Mouse (Mus musculus) kidney, postnatal 36 days (tissue): Measurements from ENCODE around the gene Mrtfb.
"Not testable (repeated sequence)": the region's sequence is repeated elsewhere in the genome, so short reads cannot be mapped to it uniquely, and the experiment has no call there.

Experiments
- DNase-seq, 2 experiments: peaks; one replicate each; pipeline ENCODE4 v3.0.0; 2021 to 2022; ENCODE audit warnings: mixed read lengths in 2 of 2

Mrtfb gene

GRCm38 (mm10) chr16:13276709-13277399 is 20.6 kb downstream of the Mrtfb start:
- DNase-seq, result no peak

- not testable (repeated sequence) for DNase-seq
Observed at GRCm38 (mm10) chr16:13286425-13286824, 30.1 kb downstream of the Mrtfb start.

- no peak for DNase-seq
Observed at GRCm38 (mm10) chr16:13297860-13298259, 41.6 kb downstream of the Mrtfb start.

DNA sequence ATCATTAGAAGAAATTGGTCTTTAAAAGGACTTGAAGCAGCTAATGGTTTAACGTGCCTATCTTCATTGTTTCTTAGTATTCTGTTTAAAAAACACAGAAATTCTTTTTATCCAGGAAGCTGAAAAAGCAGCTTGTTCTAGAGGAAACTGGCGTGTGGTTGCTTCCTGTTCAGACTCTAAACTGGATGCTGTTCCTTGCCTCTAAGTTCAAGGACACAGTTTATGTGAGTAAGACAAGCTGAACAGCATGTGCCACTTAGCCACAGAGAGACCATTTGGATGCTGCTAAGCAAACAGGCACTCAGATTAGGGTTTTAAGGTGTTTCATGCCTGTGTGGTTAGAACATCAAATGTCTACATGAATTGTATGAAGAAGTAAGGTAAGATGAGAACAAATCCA is 42.7 kb downstream of the Mrtfb start:
- peak in 1 of 2 experiments; percentile 23 for DNase-seq

DNA sequence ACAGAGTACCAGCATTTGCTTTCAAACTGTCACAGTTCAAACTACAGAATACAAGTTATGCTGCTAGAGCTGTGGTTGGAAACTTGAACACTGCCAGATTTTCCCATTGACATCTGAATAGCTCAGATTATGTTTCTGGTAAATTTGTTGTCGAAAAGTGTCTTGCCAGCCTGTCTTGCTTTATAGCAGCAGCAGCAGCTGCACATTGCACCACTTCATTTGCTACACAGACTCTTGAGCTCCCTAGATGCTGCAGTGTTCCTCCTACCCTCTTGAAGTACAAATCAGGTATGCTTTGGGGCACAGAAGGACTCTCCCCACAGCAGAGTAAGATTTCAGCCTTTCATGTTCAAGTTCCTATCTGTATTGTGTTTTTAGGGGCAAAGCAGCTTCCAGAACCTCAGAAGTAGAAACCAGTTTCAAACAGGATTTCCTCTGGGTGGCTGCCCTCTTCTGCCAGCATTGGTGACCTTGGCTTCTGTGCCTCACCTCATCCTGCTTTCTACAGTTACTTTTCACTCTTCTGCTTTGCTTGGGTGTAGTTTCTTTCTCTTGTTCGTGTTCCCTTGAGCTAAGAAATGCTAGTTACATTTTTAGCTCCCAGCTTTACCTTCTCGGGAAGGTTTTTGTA is 49.9 kb downstream of the Mrtfb start:
- peak in 1 of 2 experiments; percentile 19 for DNase-seq

- no peak for DNase-seq
Observed at GRCm38 (mm10) chr16:13310096-13310683, 53.9 kb downstream of the Mrtfb start.

DNA sequence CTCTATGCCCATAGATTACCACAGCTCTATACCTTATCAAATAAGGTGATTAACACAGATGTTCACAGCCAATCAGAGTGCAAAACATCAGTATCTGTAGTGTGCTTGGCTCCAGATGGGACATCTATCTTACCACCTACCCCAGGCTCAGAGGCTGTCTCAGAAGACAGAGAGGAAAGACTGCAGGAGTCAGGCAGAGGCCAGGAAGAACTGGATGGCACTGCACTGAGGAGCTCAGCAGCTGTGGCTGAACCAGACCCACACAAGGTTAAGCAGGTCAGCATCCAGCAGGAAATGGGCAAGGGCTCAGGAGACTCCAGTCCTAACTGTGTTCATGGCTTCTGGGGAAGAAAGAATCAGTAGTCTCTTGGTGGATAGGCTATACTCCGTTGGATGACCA is 55.1 kb downstream of the Mrtfb start:
- peak in 1 of 2 experiments; percentile 10 for DNase-seq

DNA sequence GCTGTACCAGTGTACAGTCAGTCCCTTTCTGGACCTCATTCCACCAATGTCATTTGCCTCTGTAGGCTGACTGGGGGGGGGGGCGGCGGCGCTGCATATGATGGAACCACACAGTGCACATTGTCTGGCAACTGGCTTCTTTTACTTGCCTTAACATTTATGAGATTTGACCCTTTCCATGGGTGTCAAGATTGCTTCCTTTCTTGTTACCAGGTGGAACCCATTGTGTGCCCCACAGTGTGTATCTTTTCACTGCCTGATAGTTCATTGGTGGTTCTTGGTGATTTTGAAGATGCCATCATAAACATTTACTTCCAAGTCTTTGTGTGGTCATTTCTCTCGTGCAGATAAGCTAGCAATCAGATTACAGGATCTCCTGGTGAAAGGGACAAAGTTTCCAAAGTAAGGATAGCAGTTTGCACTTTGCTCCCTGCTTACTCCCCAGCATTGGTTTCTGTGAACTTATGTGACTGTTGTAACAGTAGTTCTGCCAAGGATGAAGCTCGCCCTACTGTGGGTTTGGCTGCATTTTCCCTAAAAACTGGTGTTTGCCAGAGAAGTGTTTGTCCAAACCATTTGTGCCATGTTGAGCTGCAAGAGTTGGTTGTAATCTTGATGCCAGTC is 56.9 kb downstream of the Mrtfb start:
- peak in 1 of 2 experiments; percentile 10 for DNase-seq

DNA sequence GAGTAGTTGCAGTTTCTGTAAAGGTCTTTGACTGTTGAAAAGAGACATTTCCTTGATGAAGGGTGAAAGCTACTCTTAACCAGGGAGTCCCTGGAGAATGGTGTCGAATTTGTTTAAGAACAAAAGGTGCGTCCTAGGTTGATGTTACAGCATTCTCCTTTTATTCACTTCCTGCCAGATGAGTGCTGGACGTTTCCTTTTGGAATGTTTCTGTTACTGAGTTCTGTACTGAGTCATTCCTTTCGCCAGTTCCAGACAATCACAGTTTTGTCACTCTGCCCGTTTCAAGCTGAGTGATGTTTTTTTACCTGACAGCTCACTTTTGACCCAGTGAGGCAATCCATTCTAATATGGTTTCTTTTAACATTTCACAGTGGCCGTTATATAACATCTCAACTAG is 67.5 kb downstream of the Mrtfb start:
- DNase-seq, result peak in 1 of 2 experiments; percentile 35

DNA sequence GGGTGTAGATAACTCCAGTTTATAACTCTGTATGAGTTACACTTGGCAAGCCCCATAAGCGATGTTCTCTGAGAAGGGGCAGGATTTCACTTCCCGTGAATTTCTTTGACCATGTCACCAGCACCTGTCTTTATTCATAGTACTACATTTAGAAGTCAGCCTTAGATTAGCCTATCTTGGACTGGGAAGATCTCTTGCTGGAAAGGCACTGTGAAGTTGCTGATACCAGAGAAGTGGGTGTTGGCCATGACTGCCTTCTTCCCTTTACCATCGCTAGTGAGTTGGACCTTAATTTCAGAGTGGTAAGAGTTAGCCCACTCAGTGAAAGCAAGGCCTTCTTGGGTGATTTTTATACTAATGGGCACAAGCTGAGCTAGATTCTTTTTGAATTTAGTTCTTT is 70.3 kb downstream of the Mrtfb start:
- DNase-seq, result no peak

DNA sequence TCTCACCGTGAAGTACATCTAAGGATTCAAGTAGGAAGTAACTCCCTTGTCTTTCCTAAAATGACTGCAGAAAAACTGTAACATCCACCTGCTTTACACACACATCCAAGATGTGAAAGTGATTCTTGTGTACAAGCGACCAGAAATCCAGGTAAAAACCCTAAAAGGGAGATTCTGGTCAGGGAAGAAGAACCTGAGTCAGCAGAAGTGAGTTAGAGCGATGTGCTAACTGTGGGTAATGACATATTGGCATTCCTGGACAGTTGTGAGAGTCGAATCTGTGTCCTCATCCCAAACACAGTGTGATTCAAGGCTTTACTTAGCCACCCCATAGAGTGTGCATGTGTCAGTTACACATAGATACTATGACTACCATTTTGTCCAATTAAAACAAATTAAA is 72.4 kb downstream of the Mrtfb start:
- no peak for DNase-seq

DNA sequence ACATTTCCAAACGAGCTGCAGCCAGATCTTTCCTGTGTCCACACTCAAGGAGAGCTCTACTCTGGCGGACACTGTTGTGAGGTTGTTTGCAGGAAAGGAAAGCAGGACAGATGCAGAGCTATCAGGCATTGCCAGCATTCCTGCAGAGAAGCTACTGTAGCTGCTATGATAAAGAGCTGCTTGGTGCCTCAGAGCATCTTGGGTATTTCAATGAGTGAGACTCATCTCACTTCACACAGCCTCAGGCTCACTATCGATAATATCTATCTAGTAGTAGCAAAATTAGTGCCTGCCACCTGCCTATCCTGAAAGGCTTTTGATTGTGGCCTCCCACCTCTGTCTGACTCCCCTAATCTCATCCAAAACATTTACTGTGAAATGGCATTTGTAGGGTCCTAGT is 73.4 kb downstream of the Mrtfb start:
- no peak for DNase-seq

DNA sequence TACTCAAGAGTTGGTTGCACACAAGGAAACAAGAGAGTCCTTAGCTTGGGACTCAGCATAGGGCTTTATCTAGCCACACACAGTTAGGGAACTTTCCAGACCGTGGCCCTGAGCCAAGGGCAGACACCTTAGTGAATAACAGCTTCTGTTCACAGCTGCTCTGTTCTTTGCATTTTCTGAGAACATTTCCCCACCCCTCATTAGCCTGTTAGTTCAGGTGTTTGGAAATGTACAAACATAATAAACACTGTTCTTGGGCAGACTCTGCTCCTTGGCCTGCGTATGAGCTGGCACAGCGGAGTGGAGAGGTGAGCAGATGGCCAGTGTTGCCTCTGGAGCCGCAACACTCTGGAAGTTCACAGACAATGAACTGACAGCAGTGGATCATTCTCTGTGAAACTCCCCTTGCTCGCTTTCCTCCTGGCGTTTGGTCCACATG is 74.0 kb downstream of the Mrtfb start:
- peak in 1 of 2 experiments; percentile 39 for DNase-seq

- no peak for DNase-seq
Observed at GRCm38 (mm10) chr16:13331898-13332297, 75.6 kb downstream of the Mrtfb start.

- no peak for DNase-seq
Observed at GRCm38 (mm10) chr16:13332536-13332935, 76.3 kb downstream of the Mrtfb start.

GRCm38 (mm10) chr16:13333781-13334341 is 77.6 kb downstream of the Mrtfb start:
- DNase-seq, result no peak

DNA sequence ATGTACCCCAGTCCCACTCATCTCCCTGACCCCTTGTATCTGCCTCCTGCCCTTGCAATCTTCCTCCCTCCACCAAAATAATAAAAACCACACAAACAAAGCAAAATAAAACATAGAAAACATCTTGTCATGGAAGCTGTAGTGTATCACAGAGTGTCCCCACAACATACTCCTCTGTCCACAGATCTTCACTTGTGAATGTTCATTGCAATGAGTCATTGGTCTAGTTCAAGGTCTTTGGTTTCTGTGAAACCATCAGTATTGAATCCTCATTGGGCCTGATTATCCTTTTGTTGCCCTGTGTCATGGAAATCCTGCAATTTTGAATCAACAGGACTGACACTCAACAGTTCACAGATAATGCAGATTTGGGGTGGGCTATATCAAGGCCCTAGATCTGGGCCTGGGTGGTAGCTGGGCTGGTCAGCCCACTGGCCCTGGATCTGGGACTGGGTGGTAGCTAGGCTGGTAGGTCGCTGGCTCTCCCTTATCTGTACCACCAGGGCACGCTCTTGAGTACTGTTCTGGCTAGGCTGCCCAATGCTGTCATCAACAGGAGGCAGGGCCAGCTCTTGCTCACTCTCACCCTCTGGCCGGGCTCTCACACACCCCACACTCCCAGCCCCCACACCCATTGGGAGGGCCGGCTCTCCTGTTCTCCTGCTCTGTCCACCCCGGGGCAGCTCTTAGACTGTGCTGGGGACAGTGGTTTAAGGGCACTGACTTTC is 80.4 kb downstream of the Mrtfb start:
- no peak for DNase-seq

DNA sequence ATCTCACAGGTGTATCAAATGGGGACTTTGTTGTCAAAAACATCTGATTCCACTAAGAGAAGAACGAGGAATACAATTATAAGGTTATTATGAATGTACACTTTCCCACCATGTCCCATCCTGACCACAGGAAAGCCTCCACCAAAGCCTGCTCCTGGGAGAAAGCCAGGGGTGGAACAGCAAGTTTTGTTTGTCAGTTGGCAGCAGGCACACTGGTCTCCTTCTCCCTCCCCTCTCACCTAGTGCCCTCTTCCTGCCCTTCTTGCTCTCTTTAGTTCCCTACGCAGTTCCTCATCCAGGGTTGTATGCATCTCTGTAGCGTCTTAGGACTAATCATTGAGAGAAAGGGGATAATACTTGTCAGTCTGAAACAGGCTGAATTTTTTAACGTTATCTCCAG is 81.8 kb downstream of the Mrtfb start:
- DNase-seq, result peak; percentile 20 to 33

- DNase-seq, result no peak
Observed at GRCm38 (mm10) chr16:13339433-13339832, 83.2 kb downstream of the Mrtfb start.

DNA sequence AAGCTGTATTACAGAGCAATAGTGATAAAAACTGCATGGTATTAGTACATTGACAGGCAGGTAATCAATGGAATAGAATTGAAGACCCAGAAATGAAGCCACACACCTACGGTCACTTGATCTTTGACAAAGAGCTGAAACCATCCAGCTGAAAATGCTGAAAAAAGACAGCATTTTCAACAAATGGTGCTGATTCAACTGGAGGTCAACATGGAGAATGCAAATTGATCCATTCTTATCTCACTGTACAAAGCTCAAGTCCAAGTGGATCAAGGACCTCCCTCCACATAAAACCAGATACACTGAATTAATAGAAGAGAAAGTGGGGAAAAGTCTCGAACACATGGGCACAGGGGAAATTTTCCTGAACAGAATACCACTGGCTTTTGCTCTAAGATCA is 89.5 kb downstream of the Mrtfb start:
- DNase-seq, result not testable (repeated sequence)

DNA sequence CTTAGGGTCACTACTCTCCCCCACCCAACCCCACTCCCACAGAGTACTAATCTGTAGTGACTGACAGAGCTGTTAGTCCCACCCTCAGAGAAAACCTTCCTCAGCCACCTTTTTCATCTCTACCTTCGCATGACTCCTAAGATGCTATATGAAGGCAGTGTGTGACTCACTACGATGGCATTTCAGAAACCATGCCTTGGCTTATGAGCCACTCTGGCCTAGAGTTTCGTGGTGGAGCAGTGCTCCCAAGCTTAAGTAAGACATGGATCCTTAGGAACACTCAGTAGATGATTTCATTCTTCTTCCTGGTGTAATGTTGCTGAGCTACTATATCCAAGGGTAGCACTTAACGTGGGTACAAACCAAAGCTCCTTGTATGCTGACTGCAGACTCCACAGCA is 94.4 kb downstream of the Mrtfb start:
- no peak for DNase-seq

- DNase-seq, result peak; percentile 37 to 73
Observed at GRCm38 (mm10) chr16:13351268-13351667, 95.0 kb downstream of the Mrtfb start.

GRCm38 (mm10) chr16:13353927-13354326 is 97.6 kb downstream of the Mrtfb start:
- peak in 1 of 2 experiments; percentile 10 for DNase-seq
